Mouse (Mus musculus) stomach, postnatal 0 days (tissue): ENCODE measurements around the gene Fgfr2.

ENCODE experiments used
- CTCF ChIP-seq: IDR thresholded peaks from 2 replicates; pipeline ENCODE4 v1.5.1; 2016; ENCODE audit warnings: antibody characterized with exemption, low read depth, mild to moderate bottlenecking, moderate library complexity
- EP300 ChIP-seq: optimal IDR thresholded peaks from 2 replicates; pipeline ENCODE3; 2016; ENCODE audit warnings: antibody characterized with exemption

- TF ChIP-seq CTCF: no peak
- TF ChIP-seq EP300: no peak
These were observed 2475.1 kb downstream of the Fgfr2 start for GRCm38 (mm10) chr7:130648061-130648460.
